Mouse (Mus musculus) embryonic facial prominence, embryonic 11.5 days (tissue): Measurements from ENCODE around the gene Car12. TPM values are rescaled to one million over a fixed set of nuclear protein-coding genes. Genes with fewer than 3 reads are reported as not detected.
A peak's percentile ranks its signal among the peaks of the same experiment; 100 is the strongest.

Experiments
- ATAC-seq: fragments of 200-750 bp; cut with Nextera tagmentation; replicated peaks from 2 replicates; pipeline ENCODE4 v1.8.0; 2017; ENCODE audit warnings: low read depth; ENCODE audit not compliant: insufficient number of reproducible peaks, low FRiP score, low TSS enrichment
- DNase-seq: peaks from one replicate; pipeline ENCODE4 v3.0.0-alpha.2; 2015; ENCODE audit warnings: low spot score
- H3K27ac ChIP-seq: fragments of 300-500 bp; sonication (generic); replicated peaks from 2 replicates; pipeline ENCODE4 v1.5.1; 2014; ENCODE audit warnings: mild to moderate bottlenecking, low read depth, low read length, control low read depth
- H3K27me3 ChIP-seq: fragments of 300-500 bp; sonication (generic); 2 replicates; pipeline ENCODE4 v1.6.1; 2014; ENCODE audit warnings: mild to moderate bottlenecking, low read length, moderate library complexity, mixed read lengths; ENCODE audit not compliant: control insufficient read depth, insufficient read depth
- H3K36me3 ChIP-seq: fragments of 300-500 bp; sonication (generic); replicated peaks from 2 replicates; pipeline ENCODE4 v1.6.1; 2014; ENCODE audit warnings: low read depth, mild to moderate bottlenecking, low read length, moderate library complexity, mixed read lengths; ENCODE audit not compliant: control insufficient read depth, insufficient read depth
- H3K4me1 ChIP-seq: fragments of 300-500 bp; sonication (generic); 2 replicates; pipeline ENCODE4 v1.6.1; 2014; ENCODE audit warnings: low read length, mixed read lengths; ENCODE audit not compliant: control insufficient read depth, insufficient read depth
- H3K4me2 ChIP-seq: fragments of 300-500 bp; sonication (generic); 2 replicates; pipeline ENCODE4 v1.6.1; 2014; ENCODE audit warnings: low read depth, mild to moderate bottlenecking, control low read depth, low read length, moderate library complexity
- H3K4me3 ChIP-seq: fragments of 300-500 bp; sonication (generic); 2 replicates; pipeline ENCODE4 v1.5.1; 2014; ENCODE audit warnings: low read depth, low read length, control low read depth
- H3K9ac ChIP-seq: fragments of 300-500 bp; sonication (generic); replicated peaks from 2 replicates; pipeline ENCODE4 v1.6.1; 2014; ENCODE audit warnings: mild to moderate bottlenecking, control low read depth, low read length
- H3K9me3 ChIP-seq: fragments of 300-500 bp; sonication (generic); replicated peaks from 2 replicates; pipeline ENCODE4 v1.6.1; 2016; ENCODE audit warnings: mild to moderate bottlenecking, low read length, inconsistent platforms, mixed read lengths; ENCODE audit not compliant: control insufficient read depth
- WGBS: fragments of 180-500 bp; shearing (Covaris S2); extraction: QIAGEN DNeasy Blood & Tissue Kit; methylation state at CpG from one replicate; pipeline ENCODE4 v1.1.7; 2014; 5-methylcytosine and 5-hydroxymethylcytosine counted together
- polyA plus RNA-seq: library from polyadenylated mRNA; unstranded; fragments of >200 nt; fragmentation: Nextera tagmentation; extraction: Ambion mirVana; gene quantifications from 2 replicates; pipeline ENCODE4 v1.2.1, GENCODE M21; 2014

Car12 gene
- polyA plus RNA-seq, 1 experiment from 2014 or later: 2.3 TPM

GRCm38 (mm10) chr9:66703002-66703401, 10.5 kb upstream of the Car12 start:
- Histone ChIP-seq H3K4me1 (no peaks in the 10 kb centered on the region), H3K9me3 (no peaks in the 10 kb centered on the region), H3K9ac (no peak overlapping the region), H3K27me3 (no peaks in the 10 kb centered on the region), H3K36me3 (no peaks in the 10 kb centered on the region), H3K4me3 (no peak overlapping the region), H3K4me2 (no peak overlapping the region), H3K27ac (no peak overlapping the region)
- ATAC-seq (no peak), DNase-seq (no peak)
- 79% methylated on average over 4 of the region's 4 CpGs for WGBS

- DNase-seq (no peak), ATAC-seq (no peak)
- Histone ChIP-seq H3K4me2 (no peak overlapping the region), H3K27ac (no peak overlapping the region), H3K9ac (no peak overlapping the region), H3K36me3 (no peaks in the 10 kb centered on the region), H3K27me3 (no peaks in the 10 kb centered on the region), H3K9me3 (no peaks in the 10 kb centered on the region), H3K4me1 (no peaks in the 10 kb centered on the region), H3K4me3 (no peak overlapping the region)
Measured at GRCm38 (mm10) chr9:66705354-66705753, 8.1 kb upstream of the Car12 start.

- Histone ChIP-seq H3K4me2 (no peak overlapping the region), H3K9me3 (no peaks in the 10 kb centered on the region), H3K9ac (no peak overlapping the region), H3K4me1 (no peaks in the 10 kb centered on the region), H3K27me3 (no peaks in the 10 kb centered on the region), H3K36me3 (no peaks in the 10 kb centered on the region), H3K4me3 (no peak overlapping the region), H3K27ac (no peak overlapping the region)
- 43% methylated on average over 2 of the region's 2 CpGs for WGBS
- DNase-seq (peak; percentile 82), ATAC-seq (no peak)
Measured at GRCm38 (mm10) chr9:66705766-66706165, 7.7 kb upstream of the Car12 start.

- DNase-seq: no peak
Measured at GRCm38 (mm10) chr9:66708054-66708772, 5.3 kb upstream of the Car12 start.

GRCm38 (mm10) chr9:66708816-66709555, 4.5 kb upstream of the Car12 start:
- Histone ChIP-seq H3K36me3 (no peaks in the 10 kb centered on the region), H3K4me2 (no peak overlapping the region), H3K9ac (no peak overlapping the region), H3K27ac (no peak overlapping the region), H3K4me3 (no peak overlapping the region), H3K4me1 (no peaks in the 10 kb centered on the region), H3K9me3 (no peaks in the 10 kb centered on the region), H3K27me3 (no peaks in the 10 kb centered on the region)
- 48% methylated on average over 12 of the region's 12 CpGs for WGBS
- DNase-seq: peak; percentile 51
- no peak; the same call in 1 of the 2 replicates for ATAC-seq

More at GRCm38 (mm10) chr9:66708054-66708772, 5.3 kb upstream of the Car12 start:
- H3K4me3 ChIP-seq: no peak overlapping the region
- no peak overlapping the region for H3K9ac ChIP-seq
- H3K36me3 ChIP-seq: no peaks in the 10 kb centered on the region
- no peaks in the 10 kb centered on the region for H3K9me3 ChIP-seq
- no peak overlapping the region for H3K4me2 ChIP-seq
- no peaks in the 10 kb centered on the region for H3K27me3 ChIP-seq
- no peaks in the 10 kb centered on the region for H3K4me1 ChIP-seq
- WGBS: 71% methylated on average over 11 of the region's 11 CpGs
- ATAC-seq: no peak
- no peak overlapping the region for H3K27ac ChIP-seq

GRCm38 (mm10) chr9:66710626-66711025, 2.9 kb upstream of the Car12 start:
- 80% methylated on average over 6 of the region's 6 CpGs for WGBS
- DNase-seq: no peak
- H3K36me3 ChIP-seq: no peaks in the 10 kb centered on the region
- no peaks in the 10 kb centered on the region; the same call in 1 of the 2 replicates for H3K4me1 ChIP-seq
- H3K27ac ChIP-seq: no peak overlapping the region
- no peak overlapping the region for H3K4me3 ChIP-seq
- no peak for ATAC-seq
- no peaks in the 10 kb centered on the region for H3K9me3 ChIP-seq
- no peak overlapping the region for H3K9ac ChIP-seq
- H3K27me3 ChIP-seq: no peaks in the 10 kb centered on the region
- no peak overlapping the region for H3K4me2 ChIP-seq

GRCm38 (mm10) chr9:66714022-66714515, 583 bp downstream of the Car12 start:
- DNase-seq (peak; percentile 38), ATAC-seq (no peak)
- Histone ChIP-seq H3K9me3 (no peaks in the 10 kb centered on the region), H3K4me1 (no peaks in the 10 kb centered on the region; the same call in 1 of the 2 replicates), H3K27ac (no peak overlapping the region), H3K36me3 (no peaks in the 10 kb centered on the region), H3K4me3 (peak overlapping the region; percentile 45), H3K27me3 (no peaks in the 10 kb centered on the region), H3K9ac (peak overlapping the region; percentile 53), H3K4me2 (peak overlapping the region; percentile 79)
- 13% methylated on average over 12 of the region's 12 CpGs for WGBS

GRCm38 (mm10) chr9:66715361-66715760, 1.9 kb downstream of the Car12 start:
- Histone ChIP-seq H3K4me2 (no peak overlapping the region), H3K4me3 (no peak overlapping the region), H3K36me3 (no peaks in the 10 kb centered on the region), H3K27me3 (no peaks in the 10 kb centered on the region), H3K27ac (no peak overlapping the region), H3K4me1 (no peaks in the 10 kb centered on the region; the same call in 1 of the 2 replicates), H3K9ac (no peak overlapping the region), H3K9me3 (no peaks in the 10 kb centered on the region)
- DNase-seq: no peak
- WGBS: 75% methylated on average over 2 of the region's 2 CpGs
- ATAC-seq: no peak
